Mouse (Mus musculus) ZHBTc4 (cell line): Measurements from ENCODE around the gene Alcam.

ENCODE experiments used
- DNase-seq: peaks from one replicate; pipeline ENCODE4 v3.0.0-alpha.2; 2011; ENCODE audit warnings: low read depth, low spot score

The Alcam gene

GRCm38 (mm10) chr16:52261755-52262154, 192.1 kb downstream of the Alcam start:
- no peak for DNase-seq

GRCm38 (mm10) chr16:52250935-52251334, 202.9 kb downstream of the Alcam start:
- no peak for DNase-seq

DNA sequence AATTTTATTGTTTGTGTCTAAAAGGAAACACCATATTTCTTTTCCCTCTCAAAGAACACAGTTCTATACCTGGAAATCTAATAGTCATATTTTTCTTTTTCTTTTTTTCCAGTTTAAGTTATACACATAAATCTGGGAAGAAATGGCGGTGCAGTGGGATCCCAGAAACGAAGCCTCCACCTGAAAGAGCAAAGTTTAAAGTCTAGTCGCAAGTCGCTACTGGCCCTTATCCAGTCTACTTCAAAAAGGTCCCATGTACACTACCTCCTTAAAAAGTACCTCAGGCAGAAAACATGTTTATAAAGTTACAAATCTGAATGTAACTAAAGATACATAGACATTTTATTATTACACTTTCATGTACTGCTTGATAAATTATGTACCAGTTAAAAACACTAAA, 203.7 kb downstream of the Alcam start:
- no peak for DNase-seq

- DNase-seq: no peak
Observed at GRCm38 (mm10) chr16:52243421-52243973, 210.4 kb downstream of the Alcam start.

- DNase-seq: no peak
Observed at GRCm38 (mm10) chr16:52242144-52242543, 211.7 kb downstream of the Alcam start.

DNA sequence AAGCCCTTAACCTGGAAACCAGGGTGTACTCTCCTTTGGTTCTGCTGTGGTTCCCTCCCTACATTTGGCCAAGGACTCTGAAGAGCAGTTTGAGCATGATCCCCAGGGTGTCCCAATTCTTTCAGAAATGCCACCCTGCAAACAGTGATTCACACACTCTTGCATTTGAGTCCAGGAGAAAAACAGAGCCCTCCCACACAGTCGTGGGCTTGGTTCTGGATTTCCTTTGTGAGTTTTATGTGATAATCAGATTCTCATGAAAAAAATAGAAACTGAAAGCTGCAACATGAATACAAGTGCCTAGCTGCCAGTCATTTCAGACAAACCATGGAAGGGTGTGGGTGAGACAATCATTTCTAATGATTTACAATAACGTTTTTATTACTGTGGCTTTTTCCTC, 223.9 kb downstream of the Alcam start:
- no peak for DNase-seq

DNA sequence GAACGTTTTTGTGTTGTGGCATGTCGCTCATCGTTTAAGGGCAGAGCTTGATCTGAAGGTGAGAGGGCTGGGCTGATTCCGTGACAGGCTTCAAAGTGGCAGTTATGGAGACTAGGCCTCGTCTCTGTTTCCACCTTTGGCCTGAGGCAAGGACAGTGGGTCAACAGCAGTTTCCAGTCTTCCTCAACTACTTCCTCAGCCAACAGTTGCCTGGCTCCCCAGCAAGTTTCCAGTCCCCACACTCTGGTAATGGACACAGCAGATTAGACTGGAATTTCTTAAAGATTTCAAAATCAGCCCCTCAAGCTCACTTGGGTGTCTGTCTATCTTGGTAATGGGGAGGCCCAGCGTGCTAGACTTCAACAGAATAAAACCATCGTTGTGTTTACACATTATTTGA, 224.4 kb downstream of the Alcam start:
- peak; percentile 15 for DNase-seq

GRCm38 (mm10) chr16:52222896-52223295, 231.0 kb downstream of the Alcam start:
- DNase-seq: no peak

DNA sequence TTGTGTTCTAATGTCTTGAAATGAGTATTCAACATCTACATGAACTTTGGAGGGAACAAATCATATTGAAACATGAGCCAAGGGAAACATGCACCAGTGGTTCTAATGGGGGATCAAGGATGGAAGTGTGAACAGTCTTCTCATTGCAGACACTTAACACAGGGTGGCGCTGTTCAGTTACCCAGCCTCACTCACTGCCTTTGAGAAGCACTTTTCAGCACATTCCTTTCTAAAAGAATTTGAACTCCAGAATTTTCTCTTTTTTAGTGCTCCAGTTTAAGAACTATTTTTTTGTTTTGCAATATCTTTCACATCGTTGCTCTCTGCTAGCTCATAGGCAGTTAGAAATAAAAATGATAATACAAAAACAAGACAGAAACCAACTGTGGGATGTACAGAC, 234.8 kb downstream of the Alcam start:
- peak; percentile 49 for DNase-seq

GRCm38 (mm10) chr16:52210844-52211606, 242.8 kb downstream of the Alcam start:
- no peak for DNase-seq

DNA sequence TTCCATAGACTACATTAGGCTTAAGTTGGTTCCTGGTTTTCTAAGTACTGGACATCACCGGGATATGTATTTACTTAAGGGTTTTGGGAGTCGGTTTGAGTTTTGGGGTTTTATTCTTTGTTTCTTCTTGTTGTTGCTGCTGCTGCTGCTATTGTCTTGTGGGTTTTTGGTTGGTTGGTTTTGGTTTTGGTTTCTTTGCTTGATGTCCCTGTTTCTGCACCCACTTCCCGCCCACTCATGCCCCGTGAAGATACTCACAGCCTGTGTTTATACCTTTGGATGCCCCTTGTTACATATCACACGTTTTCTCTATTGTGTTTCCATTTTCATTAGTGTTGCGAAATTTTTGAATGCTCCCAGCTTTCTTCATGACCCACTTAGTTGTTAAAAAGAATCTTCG, 253.8 kb downstream of the Alcam start:
- DNase-seq: no peak
